Mouse (Mus musculus) brain, embryonic 18.5 days (tissue): ENCODE measurements around the gene D130043K22Rik.

Experiments used
- DNase-seq: peaks from one replicate; pipeline ENCODE4 v3.0.0-alpha.2; 2012; ENCODE audit warnings: low read depth, low spot score

D130043K22Rik gene

DNA sequence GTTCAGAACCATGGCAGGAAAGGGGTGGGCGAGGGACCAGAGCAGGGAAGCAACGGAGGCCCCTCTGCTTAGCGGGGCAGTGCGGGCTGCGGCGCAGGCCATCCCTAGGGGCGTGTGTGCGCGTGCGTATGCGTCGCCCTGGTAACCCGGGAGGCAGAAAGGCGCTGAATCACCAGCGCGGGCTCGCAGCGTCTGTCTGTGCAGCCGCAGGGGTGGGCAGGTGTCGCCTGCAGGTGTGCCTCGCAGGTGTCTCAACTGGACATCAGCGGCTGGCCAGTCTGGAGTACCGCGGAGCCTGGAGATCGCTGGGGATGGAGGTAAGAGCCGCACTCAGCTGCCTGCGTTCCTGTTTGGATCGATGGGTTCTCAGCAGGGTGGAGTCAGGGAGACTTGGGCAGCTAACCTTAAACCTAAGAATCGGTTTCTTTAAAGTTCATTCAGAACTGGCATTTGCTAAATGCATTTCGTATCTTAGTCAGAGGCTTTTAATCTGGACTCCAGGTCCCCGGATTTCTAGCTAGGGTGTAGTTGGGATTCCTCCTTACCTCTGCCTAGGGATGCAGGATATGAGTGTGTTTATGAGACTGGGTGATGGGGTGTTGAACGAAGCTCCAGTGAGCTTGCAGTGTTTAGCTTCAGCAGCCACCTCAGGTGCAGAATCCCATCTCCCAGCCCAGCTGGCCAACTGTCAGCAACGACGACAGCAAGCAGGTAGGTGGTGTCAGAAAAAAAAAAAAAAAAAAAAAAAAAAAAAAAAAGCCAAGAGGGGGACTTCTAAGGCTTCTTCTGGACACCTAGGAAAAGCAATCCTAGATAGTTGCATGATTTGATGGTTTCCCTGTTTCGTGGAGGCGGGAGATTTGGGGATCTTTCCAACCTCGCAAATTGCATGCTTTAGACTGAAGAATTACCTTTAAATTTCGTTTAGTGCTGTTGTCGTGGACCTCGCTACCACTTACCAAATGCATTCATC lies at the start of gene D130043K22Rik:
D130043K22Rik (plus strand) TSS at position 153 of the 973 bp plus-strand sequence.
- DNase-seq: no peak

GRCm38 (mm10) chr13:24798686-24799085 lies 46.2 kb upstream of the D130043K22Rik start:
- DNase-seq: no peak

- DNase-seq: no peak
Measured at GRCm38 (mm10) chr13:24799378-24799777, 45.6 kb upstream of the D130043K22Rik start.

GRCm38 (mm10) chr13:24799925-24800673 lies 44.8 kb upstream of the D130043K22Rik start:
- DNase-seq: no peak

DNA sequence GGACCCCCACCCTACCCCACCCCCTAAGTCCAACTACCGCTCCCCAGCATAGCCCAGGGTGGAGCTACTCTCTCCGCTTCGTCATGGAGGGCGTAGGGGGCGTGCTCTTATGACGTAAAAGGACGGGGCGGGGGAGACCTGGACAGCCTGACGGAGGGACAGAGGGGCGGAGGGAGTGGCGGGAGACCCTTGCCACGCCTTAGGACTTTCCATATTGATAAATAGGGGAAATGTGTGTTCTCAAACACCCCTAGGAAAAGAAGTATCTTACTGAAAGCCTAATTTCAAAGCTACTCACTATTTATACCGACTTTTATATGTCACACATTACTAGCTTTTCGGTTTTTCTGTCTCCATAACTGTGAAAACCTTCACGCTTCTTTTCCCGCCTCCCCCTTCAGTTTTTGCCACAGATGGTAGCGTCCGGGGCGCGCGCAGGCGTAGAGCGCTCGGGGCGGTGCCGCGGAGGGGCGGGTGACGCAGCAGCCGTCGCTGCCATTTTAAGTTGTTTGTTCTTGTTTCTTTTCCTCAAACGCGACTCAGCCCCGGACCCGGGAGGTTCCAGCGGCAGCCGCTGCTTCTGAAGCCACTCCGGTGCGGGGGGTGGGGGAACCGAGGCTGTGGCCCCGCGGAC lies 44.1 kb upstream of the D130043K22Rik start:
- peak; percentile 96 for DNase-seq

DNA sequence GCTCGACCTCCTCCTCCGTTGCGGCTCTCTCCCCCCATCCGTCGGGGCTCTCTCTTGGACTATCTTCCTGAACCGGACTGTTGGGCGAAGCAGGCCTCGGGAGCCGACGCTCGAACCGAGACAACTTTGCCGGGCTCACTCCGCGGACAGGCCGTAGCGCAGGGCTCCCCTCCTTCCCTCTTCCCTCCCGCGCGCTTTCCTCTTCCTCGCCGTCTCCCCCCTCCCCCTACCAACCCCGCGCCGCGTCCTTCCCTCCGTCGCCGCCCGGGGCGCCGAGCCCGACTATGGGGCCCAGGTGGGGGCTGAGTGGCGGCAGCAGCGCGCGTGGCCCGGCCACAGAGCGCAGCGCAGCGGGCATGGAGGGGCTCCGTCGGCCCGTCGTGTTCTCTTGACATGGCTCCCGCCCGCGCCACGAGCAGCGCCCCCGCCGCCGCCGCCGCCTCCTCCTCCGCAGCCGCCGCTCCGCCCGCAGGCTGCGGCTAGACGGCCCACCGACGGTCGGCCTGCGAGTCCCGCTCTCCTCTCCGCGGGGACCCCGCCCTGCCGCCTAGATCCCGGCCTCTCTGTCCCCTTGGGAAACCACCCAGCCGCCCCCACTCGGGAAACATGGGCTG lies 43.5 kb upstream of the D130043K22Rik start, which contains the start of gene BC005537:
BC005537 (plus strand) TSS at position 350 of the 614 bp plus-strand sequence.
- DNase-seq: no peak

- DNase-seq: no peak
Measured at GRCm38 (mm10) chr13:24802131-24802691, 42.7 kb upstream of the D130043K22Rik start.

DNA sequence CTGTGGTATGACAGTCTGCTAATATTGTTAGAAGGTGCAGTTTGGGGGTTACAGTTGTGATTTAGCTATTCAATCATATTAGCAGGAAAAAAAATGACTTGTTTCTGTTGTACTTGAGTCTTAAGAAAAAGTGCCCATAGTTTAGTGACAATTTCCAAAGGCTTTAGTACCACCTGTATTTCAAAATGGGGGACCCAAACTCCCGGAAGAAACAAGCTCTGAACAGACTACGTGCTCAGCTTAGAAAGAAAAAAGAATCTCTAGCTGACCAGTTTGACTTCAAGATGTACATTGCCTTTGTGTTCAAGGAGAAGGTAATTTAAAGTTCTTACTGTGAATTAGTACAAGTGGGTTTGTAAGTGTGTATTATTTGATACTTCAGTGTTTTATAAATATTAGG lies 41.7 kb upstream of the D130043K22Rik start:
- DNase-seq: no peak

DNA sequence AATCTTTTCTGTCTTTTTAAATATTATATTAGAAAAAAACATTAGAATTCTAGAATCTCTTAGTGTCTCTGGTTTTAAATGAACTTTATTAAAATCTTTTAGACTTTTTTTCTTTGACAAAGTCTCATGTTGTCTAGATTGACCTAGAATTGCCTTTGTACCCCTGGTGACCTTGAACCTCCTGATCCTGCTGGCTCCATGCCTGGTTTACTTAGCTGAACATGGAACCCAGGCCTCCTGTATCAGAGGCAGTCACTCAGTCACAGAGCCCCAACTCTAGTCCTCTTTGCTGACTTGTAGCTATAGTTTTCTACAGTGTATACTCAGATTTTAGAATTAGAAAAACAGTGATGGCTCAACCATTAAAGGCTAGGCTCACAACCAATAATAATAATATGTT lies 38.9 kb upstream of the D130043K22Rik start:
- DNase-seq: no peak

- no peak for DNase-seq
Measured at GRCm38 (mm10) chr13:24812521-24812920, 32.4 kb upstream of the D130043K22Rik start.

GRCm38 (mm10) chr13:24814616-24815015 lies 30.3 kb upstream of the D130043K22Rik start:
- DNase-seq: no peak

DNA sequence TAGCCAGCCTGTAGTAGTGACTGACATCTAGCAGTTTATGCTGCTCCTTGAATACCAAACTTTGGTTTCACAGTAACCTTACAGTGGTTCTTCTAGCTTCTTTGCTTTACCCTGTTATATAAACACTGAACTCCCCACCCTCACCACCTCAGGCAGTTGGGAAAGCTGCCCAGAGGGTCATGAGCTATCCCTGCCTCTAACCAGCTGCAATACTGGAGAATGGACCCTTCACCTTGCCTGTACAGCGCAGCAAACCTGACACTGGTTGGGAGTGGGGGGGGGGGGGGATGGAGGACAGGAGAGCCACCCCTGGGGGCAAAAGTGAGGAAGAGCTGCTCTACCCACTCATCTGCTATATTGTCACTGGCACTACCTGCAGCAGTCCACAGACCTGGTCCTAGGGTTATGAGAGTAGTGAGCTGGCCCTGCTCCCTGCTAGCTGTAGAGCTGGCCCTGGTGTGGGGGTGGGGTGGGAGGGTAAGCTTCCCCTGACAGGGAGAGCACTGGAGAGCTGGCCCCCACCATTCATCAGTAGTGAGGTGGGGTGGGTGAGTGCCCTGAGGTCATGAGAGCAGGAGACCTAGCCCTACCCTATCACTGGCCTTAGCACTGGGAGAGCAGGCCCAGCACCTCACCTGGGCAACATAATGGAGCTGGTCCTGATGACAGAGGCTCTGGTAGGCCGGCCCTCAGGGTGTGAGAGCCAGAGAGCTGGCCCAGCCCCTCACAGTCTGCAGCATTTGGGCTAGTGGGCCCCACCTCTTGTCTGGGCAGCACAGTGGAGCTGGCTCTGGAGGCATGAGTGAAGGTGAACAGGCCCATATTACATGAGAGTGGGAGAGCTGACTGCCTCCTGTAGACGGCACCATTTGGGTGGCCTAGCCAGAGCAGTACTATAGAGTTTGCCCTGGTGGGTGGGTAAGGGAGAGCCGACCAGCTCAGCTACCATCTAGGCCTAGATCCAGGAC lies 28.5 kb upstream of the D130043K22Rik start:
- no peak for DNase-seq

DNA sequence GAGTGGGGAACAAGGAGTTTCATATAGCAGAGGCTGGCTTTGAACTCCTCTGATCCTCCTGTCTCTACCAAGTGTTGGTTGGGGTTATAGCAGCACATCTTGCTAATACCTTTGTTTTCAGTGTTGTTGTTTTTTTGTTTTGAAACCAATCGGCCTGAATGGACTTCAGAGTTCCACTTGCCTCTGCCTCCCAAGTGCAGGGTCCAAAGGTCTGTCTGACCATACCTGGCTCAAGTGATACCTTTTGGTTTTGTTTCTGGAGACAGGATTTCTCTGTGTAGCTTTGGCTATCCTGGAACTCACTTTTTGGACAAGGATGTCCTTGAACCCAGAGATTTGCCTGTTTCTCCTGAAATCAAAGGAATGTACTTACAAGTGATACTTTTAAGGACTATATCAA lies 25.0 kb upstream of the D130043K22Rik start:
- no peak for DNase-seq

GRCm38 (mm10) chr13:24822663-24823343 lies 22.1 kb upstream of the D130043K22Rik start:
- DNase-seq: no peak

DNA sequence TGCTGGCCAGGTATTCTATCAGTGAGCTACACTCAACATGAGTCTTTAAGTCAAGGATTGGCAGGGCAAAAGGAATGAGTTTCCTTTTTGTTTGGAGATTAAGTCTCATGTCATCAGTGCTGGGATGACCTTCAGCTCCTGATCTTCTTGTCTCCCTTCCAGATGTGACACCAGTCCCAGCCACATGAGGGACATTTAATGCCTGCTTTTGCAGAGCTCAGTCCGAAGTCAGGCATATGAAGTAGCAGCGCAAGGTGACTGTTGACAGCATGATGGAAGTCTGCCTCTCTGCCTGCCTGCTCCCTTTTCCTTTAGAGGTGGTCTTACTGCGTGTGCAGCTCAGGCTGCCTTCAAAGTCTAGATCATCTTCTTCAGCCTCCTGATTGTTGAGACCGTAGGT lies 20.3 kb upstream of the D130043K22Rik start:
- no peak for DNase-seq

DNA sequence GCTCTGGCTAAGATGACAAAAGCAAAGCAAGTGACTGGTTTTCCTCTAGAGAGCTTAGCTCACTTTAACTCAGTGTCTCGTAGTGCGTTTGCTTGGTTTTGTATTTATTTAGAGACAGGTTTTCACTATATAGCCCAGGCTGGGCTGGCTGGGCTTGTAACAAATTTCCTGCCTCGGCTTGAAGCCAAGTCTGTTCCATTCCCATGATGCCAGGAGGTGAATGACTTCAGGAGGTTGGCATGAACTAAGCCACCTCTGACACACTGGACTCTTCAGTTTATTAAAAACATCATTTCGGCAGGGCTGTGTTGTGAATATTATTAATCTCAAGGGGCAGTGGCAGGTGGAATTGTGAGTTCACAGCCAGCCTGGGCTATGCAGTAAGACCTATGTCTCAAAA lies 19.3 kb upstream of the D130043K22Rik start:
- no peak for DNase-seq

- DNase-seq: no peak
Measured at GRCm38 (mm10) chr13:24826116-24826515, 18.8 kb upstream of the D130043K22Rik start.

DNA sequence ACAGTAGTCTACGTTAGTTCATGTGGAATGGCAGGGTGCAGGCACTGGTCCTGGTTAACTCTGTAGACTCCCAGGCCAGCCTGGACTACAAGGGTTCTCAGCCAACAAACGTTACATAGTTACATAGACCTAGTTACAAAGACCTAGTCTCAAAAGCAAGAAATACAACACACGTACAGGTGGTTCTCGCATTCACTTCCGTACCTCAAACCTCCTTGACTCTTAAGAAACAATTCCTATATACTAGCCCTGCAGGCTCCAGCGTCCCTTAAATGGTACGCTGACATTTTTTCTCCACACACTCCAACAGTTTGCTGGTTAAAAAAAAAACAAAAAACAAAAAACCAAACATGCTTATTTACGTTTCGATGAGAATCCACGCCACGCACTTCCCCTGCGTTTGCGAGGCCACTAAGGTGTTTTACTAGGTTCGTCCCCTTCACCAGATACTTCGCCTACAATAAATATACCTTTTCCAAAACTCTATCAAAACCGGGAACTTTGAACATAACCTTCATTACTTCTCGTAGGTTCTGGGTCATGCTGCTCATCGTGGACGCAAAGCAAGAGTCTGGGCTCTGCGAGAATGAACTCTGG lies 14.1 kb upstream of the D130043K22Rik start:
- no peak for DNase-seq
